Mouse (Mus musculus) inflammation-experienced regulatory T-cells (primary cell): ENCODE data around the gene Stau1. TPM values are rescaled to one million over a fixed set of nuclear protein-coding genes. Genes with fewer than 3 reads are reported as not detected.

Experiments used
- polyA plus RNA-seq, 2 experiments: library from polyadenylated mRNA; unstranded; fragments of 100-300 nt; shearing (Covaris generic); gene quantifications; one replicate each; pipeline ENCODE4 v1.2.1; 2017

Gene Stau1
- polyA plus RNA-seq = 10 to 100 TPM; 77.8 to 82.5 TPM

DNA sequence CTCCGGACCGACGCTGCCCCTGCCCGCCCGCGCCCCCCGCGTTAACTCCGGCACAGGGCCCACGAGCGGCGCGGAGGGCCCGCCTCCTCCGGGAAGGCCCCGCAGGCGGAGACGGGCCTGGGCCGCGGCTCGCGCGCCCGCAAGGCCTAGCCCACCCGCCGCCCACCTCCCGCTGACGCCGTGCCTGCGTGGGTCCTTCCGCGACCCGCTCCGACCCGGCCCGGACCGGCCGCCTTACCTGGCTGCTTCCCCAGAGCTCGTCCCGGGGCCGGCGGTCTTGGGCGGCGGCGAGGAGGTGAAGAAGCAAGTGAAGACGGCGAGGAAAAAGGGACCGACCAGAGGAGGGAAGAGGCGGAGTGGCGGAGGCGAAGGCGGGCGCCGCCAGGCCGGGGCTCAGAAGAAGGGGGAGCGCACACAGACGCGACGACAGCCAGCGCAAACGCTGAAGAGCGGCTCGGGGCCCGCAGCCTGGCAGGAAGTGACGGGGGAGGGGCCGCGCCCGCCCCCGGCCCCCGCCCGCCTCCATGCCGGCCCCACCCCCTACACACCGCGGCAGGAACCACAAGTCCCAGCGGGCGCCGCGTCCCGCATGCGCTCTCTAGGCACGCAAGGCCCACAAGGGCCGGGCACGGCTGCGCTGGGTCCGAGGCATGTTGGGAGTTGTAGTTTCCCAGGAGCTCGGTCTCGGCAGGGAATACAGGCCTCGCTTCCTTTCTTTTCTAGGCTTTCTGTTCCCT lies at the start of gene Stau1:
TSS of gene Stau1 (minus strand) at position 504 of the 737 bp plus-strand sequence.

DNA sequence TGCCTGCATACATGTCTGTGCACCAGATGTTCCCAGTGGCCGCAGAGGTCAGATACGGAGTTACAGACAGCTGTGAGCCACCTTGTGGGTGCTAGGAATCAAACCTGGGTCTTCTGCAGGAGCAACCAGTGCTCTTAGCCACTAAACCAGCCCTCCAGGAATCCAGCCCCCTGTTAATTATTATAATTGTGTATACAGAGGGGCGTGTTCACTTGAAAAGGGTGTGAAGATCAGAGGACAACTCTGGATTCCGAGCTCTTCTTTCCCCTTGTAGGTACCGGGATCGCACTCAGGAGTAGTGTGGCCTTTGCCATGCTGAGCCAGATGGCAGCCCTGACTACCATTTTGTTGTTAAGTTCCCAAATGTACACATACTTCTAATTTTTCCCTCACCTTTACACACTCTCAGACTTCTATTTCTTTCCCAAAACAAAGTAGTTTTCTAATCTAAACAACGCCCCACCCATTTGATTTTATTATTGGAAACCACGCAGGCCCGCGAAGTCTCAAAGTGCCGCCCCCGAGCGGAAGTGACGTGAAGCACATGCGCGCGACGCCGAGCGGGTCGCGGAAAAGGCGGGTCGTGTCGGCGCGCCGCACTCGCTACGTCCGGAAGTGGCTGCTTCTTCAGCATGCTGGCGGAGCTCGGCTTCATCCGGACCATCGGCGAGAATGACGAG lies 18.7 kb upstream of the Stau1 start, which contains the start of gene Ddx27:
TSS of gene Ddx27 (plus strand) at position 492 of the 680 bp plus-strand sequence.

DNA sequence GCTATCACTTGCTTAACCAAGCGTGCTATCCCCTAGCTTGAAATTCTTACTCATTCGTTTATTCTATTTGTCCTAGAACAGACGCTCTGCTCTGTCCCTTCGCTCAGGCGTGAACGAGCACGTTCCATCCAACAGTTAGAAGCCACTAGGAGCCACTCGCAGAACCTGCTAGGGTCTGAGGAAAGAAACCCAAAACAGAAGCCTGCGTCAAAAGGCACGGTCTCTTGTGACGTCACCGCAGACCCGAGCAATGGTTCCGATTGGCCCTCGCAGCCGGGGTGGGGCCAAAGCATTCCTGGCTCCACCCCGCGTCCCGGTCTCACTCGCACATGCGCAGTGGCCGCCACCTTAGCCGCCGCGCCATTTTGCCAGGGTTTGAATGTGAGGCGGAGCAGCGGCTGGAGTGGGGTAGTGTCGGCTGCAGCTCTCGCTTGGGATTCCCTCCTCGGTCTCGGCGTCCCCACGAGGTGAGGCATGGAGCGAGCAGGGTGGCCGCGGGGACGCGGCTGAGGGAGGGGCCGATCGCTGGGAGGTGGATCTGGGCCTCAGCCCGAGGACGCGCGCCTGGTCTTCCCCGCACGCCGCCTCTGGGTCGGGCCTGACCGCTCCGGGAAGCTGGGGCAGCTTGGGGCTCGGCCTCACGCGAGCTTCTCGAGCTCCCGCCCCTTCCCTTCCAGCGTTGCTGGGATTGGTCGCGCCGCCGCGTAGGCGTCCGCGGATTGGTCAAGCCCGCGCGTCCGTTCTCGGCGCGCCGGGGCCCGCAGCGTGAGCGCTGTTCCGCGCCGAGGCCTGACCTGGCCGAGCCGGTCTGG lies 90.2 kb downstream of the Stau1 start, which contains the start of gene Cse1l:
TSS of gene Cse1l (plus strand) at position 330 of the 812 bp plus-strand sequence.

Other genes with a start within 250 kb of the Stau1 start
- 10 to 100 TPM in 1 of 2 experiments, 1 to 10 TPM in 1; 6.3 to 15.7 TPM for gene Trp53rkb, start 203.8 kb downstream of the Stau1 start, polyA plus RNA-seq
- 10 to 100 TPM; 16.0 to 17.9 TPM for gene Arfgef2, start 190.7 kb downstream of the Stau1 start, polyA plus RNA-seq
- gene Cse1l, start 90.3 kb downstream of the Stau1 start, polyA plus RNA-seq = 10 to 100 TPM; 57.2 to 80.2 TPM
- gene Ddx27, start 18.9 kb upstream of the Stau1 start, polyA plus RNA-seq = 10 to 100 TPM; 82.9 to 92.2 TPM
- gene Znfx1, start 66.7 kb upstream of the Stau1 start, polyA plus RNA-seq = 10 to 100 TPM; 44.4 to 49.7 TPM
- 1 to 10 TPM in 1 of 2 experiments, under 1 TPM in 1; 0.80 to 3.0 TPM for gene Kcnb1, start 193.9 kb upstream of the Stau1 start, polyA plus RNA-seq
- under 1 TPM in 1 of 2 experiments, not detected in 1; 0.71 TPM for gene Ptgis, start 244.3 kb upstream of the Stau1 start, polyA plus RNA-seq